Mouse (Mus musculus) embryonic facial prominence, embryonic 11.5 days (tissue): ENCODE data around the gene Grcc10. TPM values are rescaled to one million over a fixed set of nuclear protein-coding genes. Genes with fewer than 3 reads are reported as not detected.

Experiments
- ATAC-seq: fragments of 200-750 bp; cut with Nextera tagmentation; replicated peaks from 2 replicates; pipeline ENCODE4 v1.8.0; 2017; ENCODE audit warnings: low read depth; ENCODE audit not compliant: insufficient number of reproducible peaks, low FRiP score, low TSS enrichment
- DNase-seq: peaks from one replicate; pipeline ENCODE4 v3.0.0-alpha.2; 2015; ENCODE audit warnings: low spot score
- H3K27ac ChIP-seq: fragments of 300-500 bp; sonication (generic); replicated peaks from 2 replicates; pipeline ENCODE4 v1.5.1; 2014; ENCODE audit warnings: mild to moderate bottlenecking, low read depth, low read length, control low read depth
- H3K27me3 ChIP-seq: fragments of 300-500 bp; sonication (generic); 2 replicates; pipeline ENCODE4 v1.6.1; 2014; ENCODE audit warnings: mild to moderate bottlenecking, low read length, moderate library complexity, mixed read lengths; ENCODE audit not compliant: control insufficient read depth, insufficient read depth
- H3K36me3 ChIP-seq: fragments of 300-500 bp; sonication (generic); replicated peaks from 2 replicates; pipeline ENCODE4 v1.6.1; 2014; ENCODE audit warnings: low read depth, mild to moderate bottlenecking, low read length, moderate library complexity, mixed read lengths; ENCODE audit not compliant: control insufficient read depth, insufficient read depth
- H3K4me1 ChIP-seq: fragments of 300-500 bp; sonication (generic); 2 replicates; pipeline ENCODE4 v1.6.1; 2014; ENCODE audit warnings: low read length, mixed read lengths; ENCODE audit not compliant: control insufficient read depth, insufficient read depth
- H3K4me2 ChIP-seq: fragments of 300-500 bp; sonication (generic); 2 replicates; pipeline ENCODE4 v1.6.1; 2014; ENCODE audit warnings: low read depth, mild to moderate bottlenecking, control low read depth, low read length, moderate library complexity
- H3K4me3 ChIP-seq: fragments of 300-500 bp; sonication (generic); 2 replicates; pipeline ENCODE4 v1.5.1; 2014; ENCODE audit warnings: low read depth, low read length, control low read depth
- H3K9ac ChIP-seq: fragments of 300-500 bp; sonication (generic); replicated peaks from 2 replicates; pipeline ENCODE4 v1.6.1; 2014; ENCODE audit warnings: mild to moderate bottlenecking, control low read depth, low read length
- H3K9me3 ChIP-seq: fragments of 300-500 bp; sonication (generic); replicated peaks from 2 replicates; pipeline ENCODE4 v1.6.1; 2016; ENCODE audit warnings: mild to moderate bottlenecking, low read length, inconsistent platforms, mixed read lengths; ENCODE audit not compliant: control insufficient read depth
- WGBS: fragments of 180-500 bp; shearing (Covaris S2); extraction: QIAGEN DNeasy Blood & Tissue Kit; methylation state at CpG from one replicate; pipeline ENCODE4 v1.1.7; 2014; 5-methylcytosine and 5-hydroxymethylcytosine counted together
- polyA plus RNA-seq: library from polyadenylated mRNA; unstranded; fragments of >200 nt; fragmentation: Nextera tagmentation; extraction: Ambion mirVana; gene quantifications from 2 replicates; pipeline ENCODE4 v1.2.1, GENCODE M21; 2014

Gene Grcc10
- polyA plus RNA-seq, 1 experiment from 2014 or later = 518 TPM

GRCm38 (mm10) chr6:124711824-124712782, 29.1 kb downstream of the Grcc10 start, which contains the start of the genes Emg1 and Phb2:
Gene Emg1, minus strand, starts transcription at chr6:124712178.
Gene Phb2, plus strand, starts transcription at chr6:124712336.
- peak; percentile 95 for ATAC-seq
- peak; percentile 99 for DNase-seq
- Histone ChIP-seq H3K4me2 (peak within 1 kb of the TSS; percentile 89), H3K9me3 (no peaks in the 10 kb centered on the region), H3K27me3 (no peaks in the 10 kb centered on the region), H3K4me3 (peak within 1 kb of the TSS; percentile 70), H3K4me1 (no peaks in the 10 kb centered on the region; the same call in 1 of the 2 replicates), H3K27ac (peak within 1 kb of the TSS; percentile 53), H3K9ac (peak within 1 kb of the TSS; percentile 87), H3K36me3 (peaks cover 10% of the 10 kb centered on the region)
- WGBS = under 1% methylated on average over 76 of the region's 76 CpGs

GRCm38 (mm10) chr6:124708289-124708889, 32.8 kb downstream of the Grcc10 start:
- H3K4me1 ChIP-seq = no peaks in the 10 kb centered on the region
- no peaks in the 10 kb centered on the region for H3K27me3 ChIP-seq
- 98% methylated on average over 10 of the region's 10 CpGs for WGBS
- H3K4me2 ChIP-seq = no peak overlapping the region
- DNase-seq (no peak), ATAC-seq (no peak)
- H3K36me3 ChIP-seq = peaks cover 3% of the 10 kb centered on the region; the same call in 1 of the 2 replicates
- H3K9ac ChIP-seq = no peak overlapping the region
- no peak overlapping the region for H3K27ac ChIP-seq
- H3K4me3 ChIP-seq = no peak overlapping the region
- H3K9me3 ChIP-seq = no peaks in the 10 kb centered on the region

- Histone ChIP-seq H3K27ac (no peak overlapping the region), H3K36me3 (peaks cover 3% of the 10 kb centered on the region; the same call in 1 of the 2 replicates), H3K27me3 (no peaks in the 10 kb centered on the region), H3K4me2 (no peak overlapping the region), H3K4me1 (no peaks in the 10 kb centered on the region), H3K9me3 (no peaks in the 10 kb centered on the region), H3K4me3 (no peak overlapping the region), H3K9ac (no peak overlapping the region)
- WGBS = 88% methylated on average over 5 of the region's 5 CpGs
- no peak for DNase-seq
- no peak for ATAC-seq
Observed at GRCm38 (mm10) chr6:124706061-124706627, 35.0 kb downstream of the Grcc10 start.

GRCm38 (mm10) chr6:124704417-124704816, 36.8 kb downstream of the Grcc10 start:
- DNase-seq (no peak), ATAC-seq (no peak)
- no peak overlapping the region for H3K4me2 ChIP-seq
- peaks cover 3% of the 10 kb centered on the region; the same call in 1 of the 2 replicates for H3K36me3 ChIP-seq
- H3K4me3 ChIP-seq = no peak overlapping the region
- no peaks in the 10 kb centered on the region for H3K9me3 ChIP-seq
- H3K4me1 ChIP-seq = no peaks in the 10 kb centered on the region
- 94% methylated on average over 2 of the region's 2 CpGs for WGBS
- H3K27me3 ChIP-seq = no peaks in the 10 kb centered on the region
- H3K9ac ChIP-seq = no peak overlapping the region
- no peak overlapping the region for H3K27ac ChIP-seq

- Histone ChIP-seq H3K9ac (no peak overlapping the region), H3K27me3 (no peaks in the 10 kb centered on the region), H3K4me1 (no peaks in the 10 kb centered on the region), H3K36me3 (peaks cover 3% of the 10 kb centered on the region; the same call in 1 of the 2 replicates), H3K27ac (no peak overlapping the region), H3K4me3 (no peak overlapping the region), H3K4me2 (no peak overlapping the region), H3K9me3 (no peaks in the 10 kb centered on the region)
- 75% methylated on average over 7 of the region's 7 CpGs for WGBS
- DNase-seq (no peak), ATAC-seq (no peak)
Observed at GRCm38 (mm10) chr6:124703789-124704188, 37.4 kb downstream of the Grcc10 start.

GRCm38 (mm10) chr6:124702784-124703103, 38.4 kb downstream of the Grcc10 start:
- Histone ChIP-seq H3K27me3 (no peaks in the 10 kb centered on the region), H3K9ac (no peak overlapping the region), H3K36me3 (peaks cover 3% of the 10 kb centered on the region; the same call in 1 of the 2 replicates), H3K4me3 (no peak overlapping the region), H3K4me2 (no peak overlapping the region), H3K9me3 (no peaks in the 10 kb centered on the region), H3K27ac (no peak overlapping the region), H3K4me1 (no peaks in the 10 kb centered on the region)
- 51% methylated on average over 3 of the region's 3 CpGs for WGBS
- peak; percentile 60 for ATAC-seq
- peak; percentile 79 for DNase-seq

- Histone ChIP-seq H3K27ac (no peak overlapping the region), H3K36me3 (peaks cover 3% of the 10 kb centered on the region; the same call in 1 of the 2 replicates), H3K4me1 (no peaks in the 10 kb centered on the region), H3K9me3 (no peaks in the 10 kb centered on the region), H3K27me3 (no peaks in the 10 kb centered on the region), H3K4me3 (no peak overlapping the region), H3K9ac (no peak overlapping the region), H3K4me2 (no peak overlapping the region)
- ATAC-seq = no peak
- DNase-seq = no peak
- WGBS = 92% methylated on average over 17 of the region's 17 CpGs
Observed at GRCm38 (mm10) chr6:124702102-124702783, 38.9 kb downstream of the Grcc10 start.
